Mouse (Mus musculus): ENCODE measurements around the gene Havcr2.

DNA sequence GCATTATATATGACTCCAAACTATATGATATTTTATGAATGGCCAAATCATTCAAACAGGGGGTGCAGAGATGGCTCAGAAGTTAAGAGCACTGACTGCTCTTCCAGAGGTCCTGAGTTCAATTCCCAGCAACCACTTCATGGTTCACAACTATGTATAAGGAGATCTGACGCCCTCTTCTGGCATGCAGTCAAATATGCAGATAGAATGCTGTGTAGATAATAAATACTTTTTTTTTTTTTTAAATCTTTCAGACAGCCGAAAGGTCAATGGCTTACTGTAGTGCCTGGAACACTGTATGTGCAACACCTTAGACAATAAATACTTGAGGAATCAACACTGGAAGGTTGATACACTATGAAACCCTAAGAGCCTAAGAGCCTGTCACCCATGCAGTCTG, 24.6 kb upstream of the Havcr2 start:
- no peak for TF ChIP-seq CTCF (IDR thresholded peaks at IDR 0.05; ENCODE audit: borderline replicate concordance, insufficient read depth, low read depth, low read length)
- no peak for TF ChIP-seq POLR2A (IDR thresholded peaks at IDR 0.05; ENCODE audit: borderline replicate concordance, insufficient read depth, low read length)

Data from cerebellum, adult 2 months (tissue).